Mouse (Mus musculus) midbrain, embryonic 13.5 days (tissue): ENCODE measurements around the gene Dock4. TPM values are rescaled to one million over a fixed set of nuclear protein-coding genes. Genes with fewer than 3 reads are reported as not detected.

Source experiments
- ATAC-seq: fragments of 200-750 bp; cut with Nextera tagmentation; 2 replicates; pipeline ENCODE4 v1.8.0; 2017; ENCODE audit warnings: mild to moderate bottlenecking, moderate TSS enrichment, moderate library complexity
- H3K27ac ChIP-seq: fragments of 300-500 bp; sonication (generic); 2 replicates; pipeline ENCODE4 v1.5.1; 2015; ENCODE audit warnings: inconsistent platforms, mild to moderate bottlenecking, moderate library complexity
- H3K27me3 ChIP-seq: fragments of 300-500 bp; sonication (generic); 2 replicates; pipeline ENCODE4 v1.6.1; 2015; ENCODE audit warnings: mild to moderate bottlenecking, inconsistent platforms
- H3K36me3 ChIP-seq: fragments of 300-500 bp; sonication (generic); 2 replicates; pipeline ENCODE4 v1.6.1; 2015; ENCODE audit warnings: mild to moderate bottlenecking, inconsistent platforms
- H3K4me1 ChIP-seq: fragments of 300-500 bp; sonication (generic); replicated peaks from 2 replicates; pipeline ENCODE4 v1.6.1; 2015; ENCODE audit warnings: inconsistent platforms
- H3K4me2 ChIP-seq: fragments of 300-500 bp; sonication (generic); replicated peaks from 2 replicates; pipeline ENCODE4 v1.6.1; 2015; ENCODE audit warnings: moderate library complexity, mild to moderate bottlenecking, inconsistent platforms
- H3K4me3 ChIP-seq: fragments of 300-500 bp; sonication (generic); replicated peaks from 2 replicates; pipeline ENCODE4 v1.5.1; 2015; ENCODE audit warnings: mild to moderate bottlenecking, inconsistent platforms
- H3K9ac ChIP-seq: fragments of 300-500 bp; sonication (generic); replicated peaks from 2 replicates; pipeline ENCODE4 v1.6.1; 2015; ENCODE audit warnings: mild to moderate bottlenecking, inconsistent platforms
- H3K9me3 ChIP-seq: fragments of 300-500 bp; sonication (generic); 2 replicates; pipeline ENCODE4 v1.6.1; 2016; ENCODE audit warnings: mild to moderate bottlenecking, inconsistent platforms
- WGBS: fragments of 180-500 bp; shearing (Covaris S2); methylation state at CpG from one replicate; pipeline ENCODE4 v1.1.7; 2015; 5-methylcytosine and 5-hydroxymethylcytosine counted together
- polyA plus RNA-seq: library from polyadenylated mRNA; unstranded; fragments of >200 nt; fragmentation: Nextera tagmentation; extraction: Ambion mirVana; gene quantifications from 2 replicates; pipeline ENCODE4 v1.2.1, GENCODE M21; 2015

Dock4 gene
- polyA plus RNA-seq, 1 experiment from 2014 or later = 38.4 TPM

DNA sequence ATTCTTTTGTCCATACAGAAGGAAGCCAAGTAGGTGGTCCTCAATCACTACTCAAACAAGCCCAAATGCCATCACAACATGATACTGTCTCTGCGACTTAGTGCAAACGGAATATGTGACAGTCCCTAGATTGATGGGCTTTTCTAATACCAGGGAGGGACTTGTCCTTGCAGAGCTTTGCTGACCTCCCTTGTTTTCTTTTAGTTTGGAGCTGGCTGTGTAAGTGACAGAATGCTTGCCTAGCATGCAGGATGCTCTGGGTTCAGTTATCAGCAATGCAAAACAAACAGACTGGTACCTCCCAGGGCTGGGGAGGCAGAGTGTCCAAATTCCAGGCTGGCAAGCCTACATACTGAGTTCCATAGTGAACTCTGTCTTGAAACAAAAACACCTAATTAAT is 7.7 kb upstream of the Dock4 start:
- H3K4me1 ChIP-seq = no peaks in the 10 kb centered on the region
- no peak for ATAC-seq
- 16% methylated on average over 2 of the region's 2 CpGs for WGBS
- no peak overlapping the region for H3K4me2 ChIP-seq
- H3K9ac ChIP-seq = no peak overlapping the region
- no peaks in the 10 kb centered on the region for H3K36me3 ChIP-seq
- no peaks in the 10 kb centered on the region for H3K27me3 ChIP-seq
- no peak overlapping the region for H3K27ac ChIP-seq
- H3K9me3 ChIP-seq = no peaks in the 10 kb centered on the region
- no peak overlapping the region for H3K4me3 ChIP-seq

DNA sequence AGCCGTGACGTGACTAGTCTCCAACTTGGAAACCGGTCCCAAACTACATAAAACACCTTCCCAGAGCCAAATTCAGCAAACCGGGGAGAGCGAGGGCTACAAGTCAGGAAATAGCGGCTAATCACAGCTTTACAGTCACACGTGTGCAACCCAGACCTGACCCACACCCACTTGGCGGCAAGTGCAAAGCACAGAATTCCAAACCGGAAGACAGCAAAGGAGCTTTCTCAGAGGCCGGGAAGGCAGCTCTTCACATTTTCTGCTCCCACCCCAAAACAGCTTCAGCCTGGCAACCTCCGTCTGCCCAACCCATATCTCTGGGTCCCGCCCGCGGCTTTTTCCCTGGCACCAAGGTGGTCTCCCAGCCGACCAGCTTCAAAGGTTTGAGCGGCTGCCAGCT is 546 bp upstream of the Dock4 start:
- H3K36me3 ChIP-seq = no peaks in the 10 kb centered on the region
- WGBS = 1% methylated on average over 16 of the region's 16 CpGs
- peaks cover 28% of the 10 kb centered on the region for H3K4me1 ChIP-seq
- H3K27me3 ChIP-seq = 0 out of 2 replicates have a peak, but pooled peaks cover 3% of the 10 kb centered on the region
- no peaks in the 10 kb centered on the region for H3K9me3 ChIP-seq
- no peak overlapping the region for H3K27ac ChIP-seq
- peak overlapping the region; percentile 65 for H3K9ac ChIP-seq
- H3K4me3 ChIP-seq = peak overlapping the region; percentile 77
- peak; percentile 5 for ATAC-seq
- H3K4me2 ChIP-seq = peak overlapping the region; percentile 77

DNA sequence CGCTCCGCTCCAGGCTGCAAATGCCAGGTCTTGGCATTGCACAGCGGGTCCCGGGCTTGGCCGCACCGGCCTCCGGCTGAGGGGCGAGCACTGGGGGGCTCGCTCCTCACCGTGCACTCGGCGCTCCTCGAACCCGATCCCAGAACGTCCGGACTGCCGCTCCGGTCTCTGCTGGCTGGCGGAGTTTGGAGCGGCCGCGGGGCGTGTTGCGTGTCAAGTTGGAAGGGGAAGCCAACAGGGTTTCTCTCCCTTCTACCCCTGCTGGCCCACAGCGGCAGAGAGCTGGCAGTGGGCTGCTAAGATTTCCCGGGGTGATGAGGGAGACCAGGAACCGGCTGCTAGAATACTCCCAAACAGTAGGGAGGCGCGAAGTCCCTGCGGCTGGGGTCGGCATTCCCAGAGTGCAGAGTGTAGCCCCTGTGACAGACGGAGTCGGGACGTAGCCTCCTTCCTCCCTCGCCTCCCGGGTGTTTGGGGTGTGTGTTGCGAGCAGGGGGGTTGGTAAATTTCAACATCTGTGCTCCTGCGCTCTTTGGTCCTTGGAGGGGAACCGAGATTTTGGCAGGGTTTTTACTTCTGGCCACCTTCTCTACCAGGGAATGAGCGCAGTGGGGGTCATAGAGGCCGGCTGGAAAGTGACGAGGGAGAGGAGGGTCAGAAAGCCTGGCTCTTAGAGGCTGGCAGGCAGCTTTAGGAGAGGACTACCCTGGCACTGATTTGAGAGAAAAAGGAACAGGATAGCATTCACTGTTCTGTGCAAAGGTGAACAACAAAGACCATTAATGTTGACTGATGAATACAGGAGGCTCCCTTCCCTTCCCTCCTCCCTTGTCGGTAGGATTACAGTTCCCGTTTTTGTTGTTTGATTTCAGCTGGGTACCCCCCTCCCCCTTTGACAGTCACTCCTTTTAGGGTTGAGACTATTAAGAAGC is 964 bp downstream of the Dock4 start:
- H3K9ac ChIP-seq = peak overlapping the region; percentile 89
- peak overlapping the region; percentile 70 for H3K4me2 ChIP-seq
- peak; percentile 10 for ATAC-seq

DNA sequence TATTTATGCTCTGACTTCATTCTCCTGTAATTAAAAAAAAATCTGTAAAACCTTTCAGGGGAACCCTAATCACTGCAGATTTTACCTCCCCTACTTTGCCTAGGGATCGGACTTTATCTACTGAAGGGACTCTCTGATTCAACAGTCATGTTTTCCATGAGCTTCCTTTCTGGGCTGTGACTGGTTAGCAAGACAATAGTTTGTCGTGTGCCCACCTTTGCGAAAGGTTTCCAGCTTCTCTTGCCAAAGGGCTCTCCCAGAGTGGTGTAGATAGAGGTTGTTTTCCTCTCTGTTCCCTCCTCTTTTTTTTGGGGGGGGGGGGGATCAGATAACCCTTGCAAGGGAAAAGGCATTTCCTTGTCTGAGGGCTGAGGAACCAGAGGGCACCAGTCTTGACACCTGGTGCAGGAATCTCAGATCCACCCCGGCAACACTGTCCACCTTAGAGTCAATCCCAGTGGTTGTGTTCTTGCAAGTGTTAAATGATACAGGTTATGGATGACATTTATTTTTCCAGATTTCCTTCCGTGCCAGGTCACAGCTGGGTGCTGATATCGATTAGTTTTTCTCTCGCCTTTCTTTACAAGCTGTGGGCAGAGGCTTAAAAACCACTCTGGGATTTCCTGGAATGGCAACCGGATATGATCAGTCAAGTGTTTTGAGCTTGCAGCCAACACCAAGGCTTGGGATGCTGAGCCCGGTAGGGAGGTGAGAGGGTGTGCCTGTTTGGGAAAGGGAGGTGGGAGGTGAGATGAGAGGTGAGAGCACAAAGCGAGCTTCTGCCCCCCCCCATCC is 2.0 kb downstream of the Dock4 start:
- Histone ChIP-seq H3K4me3 (peak overlapping the region; percentile 77), H3K36me3 (no peaks in the 10 kb centered on the region), H3K4me2 (peak overlapping the region; percentile 70), H3K27me3 (0 out of 2 replicates have a peak, but pooled peaks cover 3% of the 10 kb centered on the region), H3K9me3 (no peaks in the 10 kb centered on the region), H3K9ac (peak overlapping the region; percentile 89), H3K27ac (peak overlapping the region; percentile 93; the same call in 1 of the 2 replicates), H3K4me1 (peaks cover 31% of the 10 kb centered on the region)
- 14% methylated on average over 10 of the region's 10 CpGs for WGBS
- no peak for ATAC-seq

More for the DNA sequence above, 964 bp downstream of the Dock4 start:
- under 1% methylated on average over 44 of the region's 44 CpGs for WGBS
- Histone ChIP-seq H3K27ac (peak overlapping the region; percentile 93), H3K4me1 (peaks cover 31% of the 10 kb centered on the region), H3K4me3 (peak overlapping the region; percentile 77), H3K9me3 (no peaks in the 10 kb centered on the region), H3K36me3 (no peaks in the 10 kb centered on the region), H3K27me3 (0 out of 2 replicates have a peak, but pooled peaks cover 3% of the 10 kb centered on the region)

DNA sequence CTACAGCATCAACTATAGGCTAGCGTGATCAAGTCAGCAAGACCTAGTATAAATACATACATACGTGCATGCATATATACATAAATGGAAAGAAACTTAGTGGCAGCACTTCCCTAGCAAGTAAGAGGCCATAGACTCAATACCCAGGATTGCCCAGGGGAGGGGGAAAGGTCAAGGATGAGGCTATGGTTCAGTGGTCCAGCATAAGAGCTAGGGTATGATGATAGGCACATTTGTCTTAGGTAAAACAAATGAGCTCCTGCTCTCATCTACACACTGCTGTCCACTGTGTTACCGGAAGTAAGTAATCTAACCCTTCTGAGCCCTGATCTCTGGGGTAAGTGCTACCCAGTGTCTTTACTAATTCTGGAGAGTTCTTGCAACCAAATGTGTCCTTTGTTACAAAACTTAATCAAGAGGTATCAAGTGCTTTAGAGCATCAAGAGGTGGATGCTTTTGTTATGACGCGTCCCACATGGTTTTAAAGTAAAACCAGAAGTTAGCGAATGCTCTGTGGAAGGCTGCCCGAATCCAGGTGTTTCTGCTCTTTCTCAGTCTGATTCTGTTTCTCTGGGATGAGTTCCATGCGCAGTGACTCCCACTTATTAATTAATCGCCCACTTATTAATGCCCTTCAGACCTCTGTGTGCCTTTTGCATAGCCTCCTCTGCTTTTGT is 3.5 kb downstream of the Dock4 start:
- ATAC-seq = no peak
- WGBS = 79% methylated on average over 9 of the region's 9 CpGs
- no peaks in the 10 kb centered on the region for H3K9me3 ChIP-seq
- H3K27me3 ChIP-seq = 0 out of 2 replicates have a peak, but pooled peaks cover 3% of the 10 kb centered on the region
- no peak overlapping the region for H3K4me3 ChIP-seq
- no peak overlapping the region for H3K9ac ChIP-seq
- H3K27ac ChIP-seq = no peak overlapping the region
- H3K4me2 ChIP-seq = peak overlapping the region; percentile 7; the same call in 1 of the 2 replicates
- H3K4me1 ChIP-seq = peaks cover 31% of the 10 kb centered on the region
- no peaks in the 10 kb centered on the region for H3K36me3 ChIP-seq

DNA sequence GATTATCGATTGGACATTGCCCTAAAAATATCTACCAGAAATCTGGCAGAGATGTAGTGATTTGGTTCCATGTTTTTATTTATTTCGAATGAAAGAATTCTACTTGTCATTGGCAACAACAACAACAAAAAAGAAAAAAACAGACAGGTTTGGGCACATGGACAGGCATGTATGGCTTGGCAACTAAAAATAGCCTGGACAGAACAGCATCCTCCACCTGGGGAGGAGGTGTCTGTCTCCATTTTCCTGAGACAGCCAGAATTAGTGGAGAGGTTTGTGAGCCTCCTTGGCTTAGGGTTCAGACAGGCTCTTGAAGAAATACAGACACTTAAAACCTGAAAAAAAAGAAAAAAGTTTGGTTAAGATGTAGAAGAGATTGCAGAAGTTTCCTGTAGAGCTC is 10.8 kb downstream of the Dock4 start:
- H3K4me3 ChIP-seq = no peak overlapping the region
- no peak overlapping the region for H3K4me2 ChIP-seq
- H3K36me3 ChIP-seq = no peaks in the 10 kb centered on the region
- WGBS = 91% methylated on average over 2 of the region's 2 CpGs
- H3K9me3 ChIP-seq = no peaks in the 10 kb centered on the region
- no peaks in the 10 kb centered on the region for H3K27me3 ChIP-seq
- H3K4me1 ChIP-seq = peaks cover 7% of the 10 kb centered on the region; the same call in 1 of the 2 replicates
- no peak for ATAC-seq
- no peak overlapping the region for H3K27ac ChIP-seq
- no peak overlapping the region for H3K9ac ChIP-seq

DNA sequence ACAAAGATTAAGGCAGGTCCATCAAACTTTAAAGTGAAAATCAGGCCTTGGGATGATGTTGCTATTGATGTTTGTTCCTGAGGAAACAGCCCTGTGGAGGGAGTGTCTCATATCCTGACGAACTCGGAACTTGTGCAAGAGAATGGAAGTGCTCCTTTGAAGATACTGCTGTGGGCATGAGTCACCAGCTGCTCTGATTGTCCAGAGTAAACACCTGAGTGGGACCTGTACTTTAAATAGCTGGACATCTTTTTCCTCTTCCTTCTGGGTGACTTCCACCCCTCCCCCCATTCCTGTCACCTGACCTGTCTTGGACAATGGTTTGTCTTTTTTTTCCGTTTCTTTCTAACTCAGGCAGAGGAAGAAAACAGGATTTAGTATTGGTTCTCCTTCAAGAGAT is 13.2 kb downstream of the Dock4 start:
- Histone ChIP-seq H3K27me3 (no peaks in the 10 kb centered on the region), H3K36me3 (no peaks in the 10 kb centered on the region), H3K27ac (no peak overlapping the region), H3K4me1 (peaks cover 17% of the 10 kb centered on the region), H3K9ac (no peak overlapping the region), H3K9me3 (no peaks in the 10 kb centered on the region), H3K4me3 (no peak overlapping the region), H3K4me2 (no peak overlapping the region)
- ATAC-seq = no peak
- 65% methylated on average over 3 of the region's 3 CpGs for WGBS

DNA sequence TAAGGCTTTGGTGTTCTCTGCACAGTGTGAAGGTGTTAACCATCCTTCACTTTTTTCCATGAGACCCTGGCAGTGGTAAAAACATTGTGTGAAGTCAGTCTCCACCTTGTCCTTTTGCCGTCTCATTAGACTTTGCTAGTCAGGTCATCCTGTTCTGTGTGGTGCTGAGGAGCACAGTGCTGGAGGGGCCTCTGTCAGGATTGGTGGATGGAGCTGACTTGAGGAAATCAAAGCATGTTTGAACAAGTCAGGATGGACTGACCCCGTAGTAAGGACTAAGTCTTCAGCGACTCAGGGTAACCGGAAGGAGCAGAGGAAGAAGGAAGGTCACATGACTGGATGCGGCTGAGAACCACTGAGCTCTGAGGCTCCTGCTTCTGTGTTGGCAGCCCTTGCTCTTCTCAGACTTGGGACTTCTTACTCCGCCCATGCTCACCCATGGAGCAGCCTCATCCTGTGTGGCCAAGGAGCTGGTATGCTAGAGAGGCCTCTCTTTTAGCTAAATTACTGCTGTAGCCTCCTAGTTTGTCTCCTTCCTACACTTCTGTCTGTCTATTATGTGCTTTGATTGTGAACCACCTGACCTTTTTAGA is 14.0 kb downstream of the Dock4 start:
- ATAC-seq = no peak; the same call in 1 of the 2 replicates
- H3K9me3 ChIP-seq = no peaks in the 10 kb centered on the region
- WGBS = 77% methylated on average over 6 of the region's 6 CpGs
- H3K4me2 ChIP-seq = no peak overlapping the region
- no peaks in the 10 kb centered on the region for H3K36me3 ChIP-seq
- H3K4me1 ChIP-seq = peaks cover 25% of the 10 kb centered on the region
- H3K27ac ChIP-seq = no peak overlapping the region; the same call in 1 of the 2 replicates
- H3K27me3 ChIP-seq = no peaks in the 10 kb centered on the region
- H3K4me3 ChIP-seq = no peak overlapping the region
- no peak overlapping the region for H3K9ac ChIP-seq

DNA sequence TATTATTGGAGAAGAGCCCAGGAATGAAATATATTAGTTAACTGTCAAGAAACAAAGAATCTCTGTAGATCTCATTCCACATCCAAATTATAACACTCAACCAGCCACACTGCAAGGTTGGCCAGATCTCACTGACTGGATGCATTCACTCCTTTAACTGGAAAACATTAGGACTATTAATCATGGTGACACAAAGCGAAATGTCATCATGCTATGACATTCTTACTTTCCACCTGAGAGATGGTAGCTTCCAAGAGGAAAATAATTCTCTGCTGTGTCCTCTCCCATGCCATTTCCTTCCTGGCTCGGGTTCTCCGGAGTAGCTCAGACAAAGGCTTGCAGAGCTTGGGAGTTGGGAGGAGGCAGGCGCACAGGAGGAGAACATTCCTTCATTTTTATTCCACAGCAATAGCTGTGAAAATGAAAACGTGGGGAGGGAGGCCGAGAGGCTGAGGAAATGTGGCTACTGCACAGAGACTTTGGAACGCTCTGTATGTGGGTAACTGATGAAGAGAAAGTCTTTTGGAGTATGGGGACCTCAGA is 17.0 kb downstream of the Dock4 start:
- Histone ChIP-seq H3K9me3 (no peaks in the 10 kb centered on the region), H3K27me3 (no peaks in the 10 kb centered on the region), H3K4me1 (peaks cover 41% of the 10 kb centered on the region), H3K36me3 (no peaks in the 10 kb centered on the region), H3K9ac (0 out of 2 replicates have a peak overlapping the region, but pooled peaks have one; percentile 7), H3K27ac (0 out of 2 replicates have a peak overlapping the region, but pooled peaks have one; percentile 7), H3K4me2 (0 out of 2 replicates have a peak overlapping the region, but pooled peaks have one; percentile 9), H3K4me3 (no peak overlapping the region)
- 39% methylated on average over 7 of the region's 7 CpGs for WGBS
- no peak for ATAC-seq

DNA sequence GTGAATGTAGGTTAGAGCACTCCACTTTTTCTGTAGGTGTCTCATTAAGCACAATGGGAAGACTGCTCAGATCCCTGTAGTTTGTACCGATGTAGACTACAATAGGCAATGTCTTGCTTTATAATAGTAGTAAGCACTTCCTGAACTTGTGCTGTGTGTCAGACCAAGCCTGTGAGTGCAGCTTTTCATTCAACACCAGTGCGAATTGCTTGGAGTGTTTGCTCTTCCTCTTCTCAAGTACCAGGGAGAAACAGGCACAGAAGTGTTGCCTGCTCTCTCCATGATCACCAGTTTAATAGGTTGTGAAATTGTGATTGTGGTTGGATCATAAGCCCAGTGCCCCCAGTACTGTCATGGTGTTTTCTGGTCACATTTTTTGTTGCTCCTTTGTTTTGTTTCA is 18.1 kb downstream of the Dock4 start:
- no peak overlapping the region for H3K27ac ChIP-seq
- 56% methylated on average over 2 of the region's 2 CpGs for WGBS
- H3K4me1 ChIP-seq = peaks cover 40% of the 10 kb centered on the region
- ATAC-seq = no peak
- H3K9ac ChIP-seq = no peak overlapping the region
- H3K36me3 ChIP-seq = no peaks in the 10 kb centered on the region
- H3K27me3 ChIP-seq = no peaks in the 10 kb centered on the region
- H3K4me3 ChIP-seq = no peak overlapping the region
- no peaks in the 10 kb centered on the region for H3K9me3 ChIP-seq
- no peak overlapping the region for H3K4me2 ChIP-seq

DNA sequence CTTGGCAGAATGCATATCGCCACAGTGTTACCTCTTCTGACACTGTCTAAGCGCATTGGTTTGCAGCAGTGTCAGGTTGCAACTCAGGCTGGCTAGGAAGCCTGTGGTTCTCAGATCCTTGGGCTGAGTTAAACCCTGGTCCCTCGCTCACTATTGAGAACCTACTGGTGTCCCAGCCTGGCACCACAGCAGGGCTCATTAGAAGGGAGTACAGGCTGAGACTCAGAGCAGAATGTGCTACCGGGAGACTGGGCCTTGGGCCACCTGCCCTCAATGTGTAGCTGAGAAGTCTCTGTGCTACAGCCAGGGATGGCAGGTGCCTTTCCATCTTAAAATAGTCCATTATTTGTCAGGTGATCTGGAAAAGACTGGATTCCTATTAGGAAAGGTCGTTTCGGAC is 18.5 kb downstream of the Dock4 start:
- no peak overlapping the region for H3K27ac ChIP-seq
- H3K36me3 ChIP-seq = no peaks in the 10 kb centered on the region
- no peak overlapping the region for H3K4me2 ChIP-seq
- no peak overlapping the region for H3K4me3 ChIP-seq
- peaks cover 40% of the 10 kb centered on the region for H3K4me1 ChIP-seq
- WGBS = 60% methylated on average over 6 of the region's 6 CpGs
- peak; percentile 65 for ATAC-seq
- H3K27me3 ChIP-seq = no peaks in the 10 kb centered on the region
- H3K9me3 ChIP-seq = no peaks in the 10 kb centered on the region
- H3K9ac ChIP-seq = no peak overlapping the region
